Mouse (Mus musculus) induced T-regulatory cell, adult 2 months (primary cell): ENCODE measurements around the gene Ift20.
"Not testable (repeated sequence)": the region's sequence is repeated elsewhere in the genome, so short reads cannot be mapped to it uniquely, and the experiment has no call there.

Source experiments
- DNase-seq: peaks from one replicate; pipeline ENCODE4 v3.0.0-alpha.2; 2012; ENCODE audit warnings: low read depth

Ift20 gene

GRCm38 (mm10) chr11:78567614-78568013 is 31.5 kb downstream of the Ift20 start:
- no peak for DNase-seq

DNA sequence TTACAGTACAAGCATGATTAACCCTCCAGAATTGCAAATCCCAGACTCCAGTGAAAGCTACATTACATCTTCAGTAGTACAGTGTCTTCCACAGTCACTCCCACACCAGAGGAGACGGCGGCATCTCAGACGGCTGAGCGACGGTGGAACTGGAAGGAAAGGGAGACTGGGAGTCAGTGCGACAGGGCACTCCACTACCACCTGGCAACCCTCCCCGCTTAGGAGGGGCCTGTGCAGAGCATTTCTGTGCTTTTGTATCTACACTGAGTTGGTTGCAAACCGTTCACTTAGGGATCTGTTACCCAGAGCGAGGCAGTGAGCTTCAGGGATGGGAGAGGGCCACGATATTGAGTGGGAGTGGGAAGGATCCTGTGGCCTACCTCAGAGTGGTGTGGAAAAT is 32.7 kb downstream of the Ift20 start:
- DNase-seq: no peak

DNA sequence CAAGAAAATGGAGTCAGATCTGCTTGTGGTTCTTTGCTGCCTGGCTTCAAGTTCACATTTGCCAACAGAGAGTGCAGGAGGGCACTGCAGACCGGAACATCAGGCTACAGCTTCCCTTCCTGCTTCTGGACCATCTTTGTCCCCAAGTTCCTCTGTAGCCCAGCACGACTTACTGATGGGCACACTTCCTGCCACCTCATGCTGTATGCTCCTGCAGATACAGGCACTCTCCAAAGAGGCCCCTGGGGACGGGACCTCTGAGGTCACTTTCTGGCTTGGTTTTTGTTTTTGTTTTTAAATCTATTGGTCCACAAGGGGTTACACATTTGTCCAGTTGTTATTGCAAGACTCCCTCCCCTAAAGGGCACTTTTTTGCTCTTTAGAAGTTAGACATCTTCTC is 33.6 kb downstream of the Ift20 start:
- no peak for DNase-seq

DNA sequence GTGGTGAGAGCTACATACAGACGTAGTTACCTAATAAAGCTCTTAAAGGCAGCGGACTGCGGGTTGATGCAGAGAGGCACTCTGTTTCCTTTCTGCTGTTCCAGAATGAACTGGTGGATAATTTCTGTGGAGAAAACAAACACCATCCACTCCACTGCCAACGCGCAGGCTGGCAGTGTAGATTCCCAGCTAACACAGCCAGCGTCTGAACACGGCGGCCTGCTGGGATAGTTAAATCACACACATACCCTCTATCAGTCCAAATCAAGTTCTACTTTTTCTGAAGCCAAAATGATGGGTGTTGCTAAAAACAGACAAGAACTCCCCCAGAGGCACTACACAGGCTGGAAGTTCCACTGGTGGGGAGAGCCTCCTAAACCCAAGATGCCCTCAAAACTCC is 35.3 kb downstream of the Ift20 start:
- DNase-seq: no peak

- no peak for DNase-seq
Measured at GRCm38 (mm10) chr11:78571854-78572253, 35.7 kb downstream of the Ift20 start.

- not testable (repeated sequence) for DNase-seq
Measured at GRCm38 (mm10) chr11:78574031-78574430, 37.9 kb downstream of the Ift20 start.

GRCm38 (mm10) chr11:78574536-78574935 is 38.4 kb downstream of the Ift20 start:
- no peak for DNase-seq

- DNase-seq: no peak
Measured at GRCm38 (mm10) chr11:78574975-78575374, 38.8 kb downstream of the Ift20 start.

DNA sequence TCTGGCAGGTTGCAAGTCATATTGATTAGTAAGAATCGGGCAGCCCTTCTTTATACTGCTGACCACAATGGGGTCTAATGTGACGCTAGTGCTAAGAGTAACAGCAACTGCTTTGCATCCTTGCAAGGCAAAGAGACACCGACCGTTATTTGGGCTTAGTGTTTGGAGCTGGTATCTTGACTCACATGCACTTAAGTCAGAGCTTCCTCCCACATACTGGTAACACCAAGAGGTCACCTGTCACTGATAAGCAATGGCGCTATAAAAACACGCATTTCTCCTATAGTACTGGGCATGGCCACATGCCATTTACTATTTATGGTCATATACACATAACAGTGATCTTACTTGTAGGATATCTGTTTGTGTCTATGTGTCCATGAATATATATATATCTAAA is 46.7 kb downstream of the Ift20 start:
- no peak for DNase-seq

DNA sequence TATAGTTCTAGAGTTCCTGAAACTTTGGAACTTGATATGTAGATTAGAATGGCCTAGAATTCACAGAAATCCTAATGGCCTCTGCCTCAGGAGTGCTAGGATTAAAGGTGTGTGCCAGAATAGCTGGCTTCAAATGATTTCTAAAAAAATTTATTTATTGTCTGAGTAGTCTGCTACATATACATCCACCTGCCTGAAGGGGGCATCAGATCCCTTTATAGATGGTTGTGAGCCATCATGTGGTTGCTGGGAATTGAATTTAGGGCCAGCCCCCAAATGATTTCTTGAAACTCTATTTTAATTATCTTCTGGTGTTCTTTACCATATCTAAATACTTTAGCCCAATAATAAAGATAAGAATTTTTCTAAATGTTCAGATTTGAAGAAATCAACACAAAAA is 49.9 kb downstream of the Ift20 start:
- peak; percentile 67 for DNase-seq

DNA sequence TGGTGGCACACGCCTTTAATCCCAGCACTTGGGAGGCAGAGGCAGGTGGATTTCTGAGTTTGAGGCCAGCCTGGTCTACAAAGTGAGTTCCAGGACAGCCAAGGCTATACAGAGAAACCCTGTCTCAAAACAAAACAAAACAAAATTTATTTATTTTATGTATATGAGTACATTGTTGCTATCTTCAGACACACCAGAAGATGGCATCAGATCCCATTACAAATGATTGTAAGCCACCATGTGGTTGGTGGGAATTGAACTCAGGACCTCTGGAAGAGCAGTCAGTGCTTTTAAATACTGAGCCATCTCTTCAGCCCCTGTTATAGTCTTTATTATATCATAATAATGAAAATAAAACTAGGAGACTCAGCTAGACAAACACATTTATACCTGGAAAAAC is 51.5 kb downstream of the Ift20 start:
- DNase-seq: not testable (repeated sequence)
